Comparison of ENCODE assay signal across 12 mouse cellular contexts in the genomic region with DNA sequence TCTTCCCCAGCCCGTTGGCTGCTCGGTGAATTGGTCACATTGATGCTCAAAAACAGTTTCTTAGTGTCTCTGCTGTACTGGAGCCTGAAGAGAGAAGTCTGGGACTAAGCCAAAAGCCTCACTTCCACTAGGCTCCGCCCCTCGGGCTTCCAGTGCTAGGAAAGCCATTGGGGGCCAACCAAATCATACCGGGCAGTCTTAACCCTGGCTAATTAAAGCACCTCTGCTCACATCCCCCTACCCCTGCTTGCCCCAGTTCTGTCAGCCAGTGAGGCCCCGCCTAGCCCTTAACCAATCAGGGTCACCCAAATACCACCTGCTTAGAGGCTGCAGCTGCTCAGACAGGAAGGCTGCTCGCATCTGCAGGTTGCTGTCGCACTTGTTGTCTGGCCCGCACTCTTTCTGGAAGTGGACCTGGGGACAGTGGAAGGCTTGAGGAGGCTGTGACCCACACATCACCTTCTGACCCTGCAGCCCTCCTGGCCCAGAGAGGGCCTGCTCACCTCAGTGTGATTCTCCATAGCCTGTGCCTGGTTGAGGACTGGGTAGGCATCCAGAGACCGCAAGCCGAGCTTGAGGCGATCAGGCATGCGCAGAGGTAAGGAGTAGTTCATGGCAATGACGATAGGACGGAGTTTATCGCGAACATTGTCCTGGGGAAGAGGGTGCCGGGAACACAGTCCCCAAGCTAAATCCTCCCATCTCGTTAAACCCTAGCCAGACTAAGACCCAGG. TPM values are rescaled to one million over a fixed set of nuclear protein-coding genes. Genes with fewer than 3 reads are reported as not detected.
DNase-seq lines count a peak whose midpoint lies in the region; ATAC-seq and TF ChIP-seq lines count a peak whose summit lies in the region.
"Had no signal": no experiment of that assay in that cellular context is flagged by ENCODE, and none has a peak within 500 bp of the region (broad histone marks: within the 10 kb centered on the region; RNA-seq: fewer than 3 reads in every experiment).

No protein-coding gene starts in this region.

- H3K36me3 ChIP-seq in forebrain, embryonic 16.5 days (ENCODE audit: control insufficient read depth, insufficient read depth): no peaks in the 10 kb centered on the region
- H3K36me3 ChIP-seq in midbrain, postnatal 0 days (ENCODE audit: insufficient read depth, low read length): peaks cover 56% of the 10 kb centered on the region

- no peaks in the 10 kb centered on the region for H3K9me3 ChIP-seq in forebrain, embryonic 16.5 days (ENCODE audit: control insufficient read depth, low read length)
- H3K9me3 ChIP-seq in midbrain, postnatal 0 days (ENCODE audit: low read length): no peaks in the 10 kb centered on the region
- H3K9me3 ChIP-seq: embryonic facial prominence, embryonic 15.5 days; heart, embryonic 13.5 days had no signal

- H3K4me1 ChIP-seq in forebrain, embryonic 16.5 days (replicated peaks; ENCODE audit: control insufficient read depth, insufficient read depth, low read length): peaks cover 9% of the 10 kb centered on the region
- no peaks in the 10 kb centered on the region for H3K4me1 ChIP-seq in midbrain, postnatal 0 days (ENCODE audit: insufficient read depth, low read length)

- ATAC-seq in forebrain, embryonic 16.5 days: 0 out of 2 replicates have a peak, but pooled peaks have one; percentile 63
- peak; percentile 49 for ATAC-seq in midbrain, postnatal 0 days (ENCODE audit: low FRiP score)

- 10% methylated on average over 19 of the region's 19 CpGs for WGBS in forebrain, embryonic 16.5 days
- WGBS in midbrain, postnatal 0 days: 23% methylated on average over 19 of the region's 19 CpGs

- peak overlapping the region; percentile 26 for H3K4me3 ChIP-seq in forebrain, embryonic 16.5 days (replicated peaks; ENCODE audit: low read length)
- no peak overlapping the region for H3K4me3 ChIP-seq in midbrain, postnatal 0 days (ENCODE audit: low read depth, low read length)
- H3K4me3 ChIP-seq: embryonic facial prominence, embryonic 15.5 days; heart, embryonic 13.5 days had no signal

- H3K9ac ChIP-seq in forebrain, embryonic 16.5 days (replicated peaks; ENCODE audit: low read depth, low read length): peak overlapping the region; percentile 32; the same call in 1 of the 2 replicates
- no peak overlapping the region for H3K9ac ChIP-seq in midbrain, postnatal 0 days (replicated peaks; ENCODE audit: low read length, poor library complexity, severe bottlenecking)
- H3K9ac ChIP-seq: embryonic facial prominence, embryonic 15.5 days; heart, embryonic 13.5 days had no signal

- no peak for TF ChIP-seq CTCF in midbrain, postnatal 0 days (IDR thresholded peaks at IDR 0.05)

- peak overlapping the region; percentile 42 for H3K4me2 ChIP-seq in forebrain, embryonic 16.5 days (ENCODE audit: low read length)
- no peak overlapping the region for H3K4me2 ChIP-seq in midbrain, postnatal 0 days (ENCODE audit: low read depth, low read length, poor library complexity, severe bottlenecking)
- H3K4me2 ChIP-seq: embryonic facial prominence, embryonic 15.5 days; heart, embryonic 13.5 days had no signal

- no peak overlapping the region for H3K27ac ChIP-seq in forebrain, embryonic 16.5 days (ENCODE audit: low read length)
- no peak overlapping the region for H3K27ac ChIP-seq in midbrain, postnatal 0 days (ENCODE audit: low read depth, low read length)
- H3K27ac ChIP-seq: embryonic facial prominence, embryonic 15.5 days; heart, embryonic 13.5 days had no signal

- no peaks in the 10 kb centered on the region for H3K27me3 ChIP-seq in forebrain, embryonic 16.5 days (replicated peaks; ENCODE audit: control insufficient read depth, insufficient read depth, low read length)
- H3K27me3 ChIP-seq in midbrain, postnatal 0 days (ENCODE audit: insufficient read depth, low read length): no peaks in the 10 kb centered on the region
- H3K27me3 ChIP-seq: embryonic facial prominence, embryonic 15.5 days had no signal

- peak; percentile 33 for DNase-seq in embryo, embryonic 10 days (ENCODE audit: low spot score)
- no peak for DNase-seq in embryo, embryonic 9.5 days (ENCODE audit: extremely low spot score)
- peak; percentile 68 for DNase-seq in R1 (ENCODE audit: low read depth, low spot score)
- DNase-seq in midbrain, postnatal 0 days (ENCODE audit: low spot score): peak; percentile 48
- no peak for DNase-seq in Muller cell, postnatal 12 days (ENCODE audit: inconsistent ontology term)
- no peak for DNase-seq in heart, postnatal 4 days
- no peak for DNase-seq in gastrocnemius, adult 18-20 months (ENCODE audit: low spot score)
- DNase-seq: adrenal gland, adult 8-10 months; lung, adult 2 months had no signal

RNA-seq across cellular contexts. Expression of a gene that starts 15.8 kb away (rescaled TPM):
- 27.6 and 29.2 TPM in 2 replicates for polyA plus RNA-seq in forebrain, embryonic 16.5 days (2015; fragmentation: Nextera tagmentation; extraction: Ambion mirVana)
- 14.1 and 18.1 TPM in 2 replicates for total RNA-seq in midbrain, postnatal 0 days (2014; rRNA removed)
- 30.8 and 32.7 TPM in 2 replicates for polyA plus RNA-seq in midbrain, postnatal 0 days (2015; fragmentation: Nextera tagmentation; extraction: Ambion mirVana)
- total RNA-seq in heart, postnatal 4 days (2021): 100 to 1,000 TPM; 178 to 200 TPM
- 100 to 1,000 TPM; 514 to 515 TPM for total RNA-seq in gastrocnemius, adult 18-20 months (2021)

RNA-seq across cellular contexts. Expression of a gene that starts 19.7 kb away (rescaled TPM):
- polyA plus RNA-seq in forebrain, embryonic 16.5 days (2015; fragmentation: Nextera tagmentation; extraction: Ambion mirVana): 6.3 and 8.5 TPM in 2 replicates
- 33.2 and 38.3 TPM in 2 replicates for total RNA-seq in midbrain, postnatal 0 days (2014; rRNA removed)
- polyA plus RNA-seq in midbrain, postnatal 0 days (2015; fragmentation: Nextera tagmentation; extraction: Ambion mirVana): 11.2 and 12.3 TPM in 2 replicates
- 10 to 100 TPM; 16.1 to 16.4 TPM for total RNA-seq in heart, postnatal 4 days (2021)
- 1 to 10 TPM; 4.7 to 5.0 TPM for total RNA-seq in gastrocnemius, adult 18-20 months (2021)

RNA-seq across cellular contexts. Expression of a gene that starts 47.3 kb away (rescaled TPM):
- polyA plus RNA-seq in forebrain, embryonic 16.5 days (2015; fragmentation: Nextera tagmentation; extraction: Ambion mirVana): 123 and 134 TPM in 2 replicates
- 221 and 243 TPM in 2 replicates for total RNA-seq in midbrain, postnatal 0 days (2014; rRNA removed)
- 158 and 161 TPM in 2 replicates for polyA plus RNA-seq in midbrain, postnatal 0 days (2015; fragmentation: Nextera tagmentation; extraction: Ambion mirVana)
- total RNA-seq in heart, postnatal 4 days (2021): 1 to 10 TPM; 9.1 to 9.5 TPM
- total RNA-seq in gastrocnemius, adult 18-20 months (2021): under 1 TPM; 0.34 to 0.52 TPM

Comparison
In these comparisons a context has a peak if more than half of its experiments do, and no peak if none do; other contexts are left out.
1. DNase-seq: peak in embryo, embryonic 10 days (single experiment), R1 (single experiment) and midbrain, postnatal 0 days (single experiment); none in embryo, embryonic 9.5 days (single experiment), Muller cell, postnatal 12 days (single experiment), heart, postnatal 4 days (single experiment) and gastrocnemius, adult 18-20 months (single experiment).
2. RNA of a gene that starts 47.3 kb away (total RNA-seq): 221 to 243 TPM in midbrain, postnatal 0 days; 9.1 to 9.5 TPM in heart, postnatal 4 days and 0.34 to 0.52 TPM in gastrocnemius, adult 18-20 months; every median in the first group is over 10 times any median in the second.